Mouse (Mus musculus) common myeloid progenitor, adult 5-6 weeks (primary cell): Measurements from ENCODE around the gene A830005F24Rik. TPM values are rescaled to one million over a fixed set of nuclear protein-coding genes. Genes with fewer than 3 reads are reported as not detected.
A peak's percentile ranks its signal among the peaks of the same experiment; 100 is the strongest.

ENCODE experiments used
- ATAC-seq: replicated peaks from 2 replicates; pipeline ENCODE4 v1.8.0; 2016; ENCODE audit warnings: low read depth, mild to moderate bottlenecking, moderate TSS enrichment, inconsistent platforms; ENCODE audit not compliant: poor library complexity, severe bottlenecking
- total RNA-seq: library from RNA; stranded (forward); fragments of 200-1000, 187-1606 nt; gene quantifications from 2 replicates; pipeline ENCODE4 v1.2.3, GENCODE M21; 2017

Gene A830005F24Rik
- total RNA-seq, 1 experiment from 2014 or later, result 0.73 TPM

DNA sequence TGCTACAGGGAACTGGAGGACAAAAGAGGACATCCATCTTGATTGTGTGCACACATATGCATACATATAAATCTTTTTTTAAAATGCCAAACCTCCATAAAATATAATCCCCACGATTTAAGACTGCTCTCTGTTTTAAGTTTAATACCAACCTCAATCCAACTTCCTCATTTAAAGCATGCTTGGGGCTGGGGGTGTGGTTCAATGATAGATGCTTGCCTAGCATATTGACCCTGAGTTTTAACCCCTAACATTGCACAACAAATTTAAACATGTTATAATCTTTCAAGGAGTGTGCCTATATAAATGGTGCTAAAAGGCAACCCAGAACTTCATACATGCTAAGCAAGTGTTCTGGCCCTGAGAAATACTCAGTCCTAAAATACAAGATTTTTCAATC, 27.1 kb downstream of the A830005F24Rik start:
- peak; percentile 73 for ATAC-seq

DNA sequence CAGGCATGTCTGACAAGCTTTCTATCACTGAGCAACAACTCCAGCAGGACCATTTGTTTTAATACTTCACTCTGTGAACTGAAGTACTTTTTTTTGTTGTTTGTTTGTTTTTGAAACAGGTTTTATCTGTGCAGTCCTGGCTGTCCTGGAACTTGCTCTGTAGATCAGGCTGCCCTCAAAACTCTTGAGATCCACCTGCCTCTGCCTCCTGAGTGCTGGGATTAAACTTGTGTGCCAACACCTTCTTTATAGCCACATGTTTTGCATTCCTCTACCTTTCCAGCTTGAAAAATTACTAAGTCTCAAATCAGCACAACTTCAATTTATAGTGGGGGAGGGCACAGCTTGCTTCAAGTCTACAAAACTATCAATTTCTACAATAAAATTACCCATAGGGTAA, 31.0 kb downstream of the A830005F24Rik start:
- no peak for ATAC-seq

- ATAC-seq, result no peak
Measured at GRCm38 (mm10) chr13:48544867-48545266, 31.5 kb downstream of the A830005F24Rik start.

- peak; percentile 73 for ATAC-seq
Measured at GRCm38 (mm10) chr13:48545476-48546281, 32.3 kb downstream of the A830005F24Rik start.

GRCm38 (mm10) chr13:48546330-48546917, 33.1 kb downstream of the A830005F24Rik start:
- ATAC-seq, result peak; percentile 93

- ATAC-seq, result no peak
Measured at GRCm38 (mm10) chr13:48547623-48548022, 34.3 kb downstream of the A830005F24Rik start.

DNA sequence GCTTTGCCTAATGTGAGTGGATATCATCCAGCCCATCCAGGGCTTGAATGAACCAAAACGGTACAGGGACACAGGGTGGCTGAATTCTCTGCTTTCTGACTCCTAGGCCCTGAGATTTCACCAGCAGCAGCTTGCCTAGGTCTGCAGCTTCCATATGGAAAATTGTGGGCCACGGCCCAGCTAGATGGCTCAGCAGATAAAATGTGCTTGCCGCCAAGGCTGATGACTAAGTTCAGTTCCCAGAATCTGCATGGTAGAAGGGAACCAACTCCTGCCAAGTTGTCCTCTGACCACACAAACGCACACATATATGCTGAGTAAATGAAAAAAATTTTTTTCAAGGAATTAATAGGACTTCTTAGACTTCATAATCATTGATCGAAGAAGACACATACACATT, 34.9 kb downstream of the A830005F24Rik start:
- no peak for ATAC-seq

- peak; percentile 72 for ATAC-seq
Measured at GRCm38 (mm10) chr13:48552181-48553090, 39.1 kb downstream of the A830005F24Rik start.

DNA sequence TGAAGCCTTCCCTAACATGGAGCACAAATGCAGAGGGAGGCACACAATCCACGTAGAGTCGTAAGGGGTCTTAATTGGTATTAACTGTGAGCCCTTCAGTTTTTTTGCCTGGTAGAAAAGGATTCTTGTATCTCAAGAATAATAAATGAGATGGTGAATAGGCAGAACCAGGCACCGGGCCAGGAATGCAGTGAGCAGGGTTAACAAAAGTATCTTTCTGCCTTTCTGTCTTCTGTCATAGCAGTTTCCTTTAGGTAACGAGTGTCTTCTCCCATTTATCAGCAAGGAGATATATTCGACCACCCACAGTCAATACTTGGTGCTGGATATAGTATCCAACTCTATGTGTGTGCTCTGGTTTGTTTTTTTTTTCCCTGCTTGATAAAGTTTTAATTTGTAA, 40.1 kb downstream of the A830005F24Rik start:
- ATAC-seq, result no peak

GRCm38 (mm10) chr13:48554552-48554951, 41.2 kb downstream of the A830005F24Rik start:
- no peak for ATAC-seq

GRCm38 (mm10) chr13:48555976-48556375, 42.6 kb downstream of the A830005F24Rik start:
- 0 out of 2 replicates have a peak, but pooled peaks have one; percentile 28 for ATAC-seq

DNA sequence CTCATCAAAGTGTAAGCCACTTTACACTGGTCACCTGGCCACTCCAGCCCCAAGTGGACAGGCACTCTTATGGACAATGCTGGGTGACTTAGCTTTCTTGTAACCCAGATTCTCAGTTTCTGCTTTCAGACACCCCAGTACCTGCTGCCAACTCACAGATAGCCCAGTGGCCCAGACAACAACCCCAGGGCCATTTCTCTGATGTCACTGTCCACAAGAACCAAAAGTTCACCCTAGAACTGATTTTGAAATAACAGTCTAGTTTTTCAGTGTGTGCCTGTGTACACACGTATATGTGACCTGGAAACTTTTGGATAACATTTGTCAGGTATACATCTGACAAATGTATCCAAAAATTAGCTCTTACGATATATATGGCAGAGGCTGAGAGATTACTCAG, 48.1 kb downstream of the A830005F24Rik start:
- ATAC-seq, result no peak

DNA sequence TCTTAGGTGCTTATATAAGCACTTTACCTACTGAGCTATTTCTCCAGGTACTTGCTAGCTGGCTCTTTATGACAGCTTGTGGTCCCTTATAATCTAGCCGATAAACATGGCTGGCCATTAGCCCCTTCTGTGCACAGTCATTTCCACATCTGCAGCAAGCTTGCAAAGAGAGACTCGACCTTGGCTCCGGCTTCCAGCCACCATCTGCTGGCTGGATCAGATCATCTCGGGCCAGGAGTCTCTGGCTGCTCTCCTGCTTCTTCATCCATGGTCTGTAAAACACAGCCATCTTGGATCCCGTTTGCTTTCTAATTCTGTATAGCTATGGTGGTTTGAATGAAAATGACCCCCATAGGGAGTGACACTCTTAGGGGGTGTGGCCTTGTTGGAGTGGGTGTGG, 49.0 kb downstream of the A830005F24Rik start:
- ATAC-seq, result no peak

Other genes with a start within 250 kb of the A830005F24Rik start
- gene Zfp169, start 119 bp upstream of the A830005F24Rik start, total RNA-seq, result 12.7 and 12.8 TPM in 2 replicates
- 3.4 and 4.1 TPM in 2 replicates for gene Ptpdc1, start 112.1 kb downstream of the A830005F24Rik start, total RNA-seq
- gene Barx1, start 149.4 kb downstream of the A830005F24Rik start, total RNA-seq, result not detected in 2 replicates